Mouse (Mus musculus) heart, postnatal 10 days (tissue): ENCODE results near the gene Nat9. TPM values are rescaled to one million over a fixed set of nuclear protein-coding genes. Genes with fewer than 3 reads are reported as not detected.

ENCODE experiments used
- DNase-seq, 2 experiments: peaks; one replicate each; pipeline ENCODE4 v3.0.0; 2021
- intact Hi-C: fragments of 180-260 bp; cut with DNase I; formaldehyde crosslinking; loops from one replicate; pipeline ENCODE4 v1.15.1; 2025
- total RNA-seq, 2 experiments: library from RNA; stranded (reverse); gene quantifications; 2 replicates each; pipeline ENCODE4 v1.2.3; 2021

Nat9 gene
- 10 to 100 TPM; 14.8 to 19.9 TPM for total RNA-seq

GRCm38 (mm10) chr11:115187693-115188092 is at the start of gene Nat9:
Nat9 (minus strand) TSS chr11:115187859.
- intact Hi-C loops, result no loop called here
- DNase-seq, result no peak

GRCm38 (mm10) chr11:115236570-115236969 is 48.9 kb upstream of the Nat9 start:
- no peak for DNase-seq
- intact Hi-C loops, result no loop called here

GRCm38 (mm10) chr11:115234320-115235044 is 46.8 kb upstream of the Nat9 start:
- no peak for DNase-seq
- intact Hi-C loops, result no loop called here

- DNase-seq, result no peak
- intact Hi-C loops, result loop anchor here (2.0 kb wide), 1 partner anchor 31 kb away; no protein-coding TSS in a partner anchor
These were observed 46.0 kb upstream of the Nat9 start for GRCm38 (mm10) chr11:115233526-115234290.

- intact Hi-C loops, result loop anchor here (2.0 kb wide), 1 partner anchor 30 kb away; no protein-coding TSS in a partner anchor
- DNase-seq, result no peak
These were observed 45.2 kb upstream of the Nat9 start for GRCm38 (mm10) chr11:115232889-115233288.

DNA sequence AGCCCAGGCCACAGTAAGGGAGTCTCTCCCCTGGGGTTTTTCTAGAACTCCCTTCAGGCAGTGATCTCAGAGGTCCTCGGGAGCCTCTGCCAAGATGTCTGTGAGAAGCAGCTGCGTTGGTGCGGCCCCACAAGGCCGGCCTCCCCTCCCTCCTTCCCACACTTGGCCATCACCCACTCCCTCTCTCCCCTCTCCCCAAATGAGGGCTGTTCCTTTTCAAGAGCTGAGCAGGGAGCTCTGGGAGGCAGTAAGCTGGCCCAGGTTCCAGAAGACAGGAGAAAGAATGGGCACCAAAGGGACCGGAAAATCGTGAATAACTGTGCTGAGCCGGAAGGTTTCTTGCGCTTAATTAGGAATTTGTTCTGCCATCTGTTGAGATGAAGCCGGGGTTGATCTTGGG is 44.3 kb upstream of the Nat9 start:
- no peak for DNase-seq
- intact Hi-C loops, result loop anchor here (2.0 kb wide), 1 partner anchor 29 kb away; no protein-coding TSS in a partner anchor

DNA sequence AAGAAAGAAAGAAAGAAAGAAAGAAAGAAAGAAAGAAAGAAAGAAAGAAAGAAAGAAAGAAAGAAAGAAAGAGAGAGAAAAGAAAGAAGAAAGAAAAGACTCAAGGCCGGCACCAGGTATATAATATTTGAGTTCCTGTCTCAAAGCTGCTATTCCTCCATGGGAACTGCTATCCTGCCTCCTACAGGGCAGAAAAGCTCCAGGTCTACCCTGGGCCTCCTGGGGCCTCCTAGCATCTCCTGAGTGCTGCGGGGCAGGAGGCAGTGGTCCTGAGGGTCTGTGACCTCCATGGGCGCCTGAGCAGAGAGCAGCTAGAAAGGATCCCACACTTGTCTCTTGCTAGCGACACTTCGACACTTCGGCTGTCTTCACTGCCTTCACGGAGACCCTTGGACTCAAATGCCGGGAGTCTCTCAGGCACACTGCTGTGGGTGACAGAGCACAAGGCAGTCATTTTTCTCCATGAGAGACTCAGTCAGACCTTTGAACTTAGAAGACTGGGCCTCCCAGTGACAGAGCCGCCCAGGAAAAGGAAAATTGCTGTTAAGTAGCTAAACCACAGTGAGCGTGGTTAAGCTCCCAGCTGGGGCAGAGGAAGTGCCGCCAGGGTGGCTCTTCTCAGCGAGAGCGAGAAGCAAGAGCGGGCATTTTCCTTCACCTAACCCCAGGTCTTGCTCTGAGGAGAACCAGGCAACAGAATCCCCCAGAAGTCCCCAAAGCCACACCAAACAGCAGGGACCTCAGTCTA is 43.7 kb upstream of the Nat9 start:
- intact Hi-C loops, result no loop called here
- peak in 1 of 2 experiments; percentile 34 for DNase-seq

DNA sequence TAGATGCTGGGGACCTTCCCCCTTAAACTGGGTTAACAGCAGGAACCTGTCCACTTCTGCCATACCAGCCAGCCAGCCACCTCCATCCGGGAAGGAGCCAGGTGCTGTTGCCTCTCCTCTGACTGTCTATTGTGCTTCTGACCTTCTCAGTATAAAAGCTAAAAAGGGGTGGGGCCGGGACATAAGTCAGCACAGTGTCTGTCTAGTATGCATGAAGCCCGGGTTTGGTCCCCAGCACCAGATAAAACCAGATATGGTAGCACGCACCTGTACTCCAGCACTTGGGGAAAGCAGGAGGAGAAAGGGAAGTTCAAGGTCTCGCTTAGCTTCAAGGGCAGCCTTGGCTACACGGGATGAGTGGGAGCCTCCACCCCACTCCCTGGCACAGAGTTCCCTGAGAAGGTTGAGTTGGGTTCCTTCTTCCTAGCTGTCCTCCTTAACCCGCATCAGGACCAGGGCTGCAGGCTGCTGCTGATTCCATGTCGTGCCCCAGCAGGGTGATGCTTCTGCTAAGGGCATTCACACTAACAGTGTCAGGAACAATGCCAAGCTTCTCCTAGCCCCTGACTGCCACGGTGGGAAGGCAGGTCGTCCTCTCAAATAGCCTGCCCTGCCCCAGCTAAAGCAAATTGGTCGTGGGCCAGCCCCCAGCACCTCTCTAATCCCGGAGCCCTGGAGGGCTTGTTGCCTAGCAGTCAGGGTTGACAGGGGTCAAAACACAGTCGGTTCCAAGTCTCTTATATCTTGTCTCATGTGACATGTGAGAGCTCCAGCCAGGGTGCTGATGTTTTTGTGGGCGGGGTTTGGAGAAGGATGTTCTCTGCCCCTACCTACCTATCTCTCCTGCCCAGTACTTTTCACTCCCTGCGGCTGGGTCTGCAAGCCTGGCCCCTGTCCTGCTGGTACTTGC is 41.6 kb upstream of the Nat9 start:
- intact Hi-C loops, result no loop called here

GRCm38 (mm10) chr11:115228430-115228829 is 40.8 kb upstream of the Nat9 start:
- intact Hi-C loops, result no loop called here
- no peak for DNase-seq

More for the DNA sequence above, 41.6 kb upstream of the Nat9 start:
- peak; percentile 60 to 75 for DNase-seq

- intact Hi-C loops, result no loop called here
These were observed 40.0 kb upstream of the Nat9 start for GRCm38 (mm10) chr11:115227640-115228039.

DNA sequence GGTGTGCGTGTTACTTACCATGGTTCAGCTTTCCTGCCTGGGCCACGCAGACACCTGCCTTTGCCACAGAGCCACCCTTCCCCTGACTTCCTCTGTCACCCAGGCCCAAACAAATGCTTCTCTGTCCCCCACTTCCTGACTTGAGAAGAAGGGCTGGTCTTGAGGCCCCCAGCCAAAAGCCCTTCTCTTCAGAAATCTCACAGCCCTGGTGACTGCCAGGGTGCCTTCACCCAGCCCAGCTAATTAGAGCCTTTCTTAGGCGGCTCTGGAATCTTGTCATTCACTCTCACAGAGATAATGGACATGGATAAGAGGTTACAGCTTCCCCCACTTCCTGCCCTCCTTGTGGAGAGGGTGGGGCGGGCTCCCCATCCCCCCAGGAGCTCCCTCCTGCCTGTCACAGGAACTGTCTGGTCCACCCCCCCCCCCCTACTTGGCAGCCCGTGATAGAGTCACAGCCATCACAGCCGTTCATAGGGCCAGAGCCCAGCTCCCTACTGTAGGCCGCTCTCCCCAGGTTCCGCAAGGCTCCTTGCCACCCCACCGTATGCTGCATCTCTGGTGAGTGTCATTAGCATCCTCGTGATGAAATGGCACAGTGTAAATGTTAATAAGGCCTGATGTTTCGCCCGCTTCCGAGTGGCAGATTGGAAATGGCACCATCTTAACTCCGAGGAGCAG is 39.3 kb upstream of the Nat9 start:
- intact Hi-C loops, result no loop called here
- peak in 1 of 2 experiments; percentile 40 for DNase-seq

More at GRCm38 (mm10) chr11:115227640-115228039, 40.0 kb upstream of the Nat9 start:
- DNase-seq, result no peak

DNA sequence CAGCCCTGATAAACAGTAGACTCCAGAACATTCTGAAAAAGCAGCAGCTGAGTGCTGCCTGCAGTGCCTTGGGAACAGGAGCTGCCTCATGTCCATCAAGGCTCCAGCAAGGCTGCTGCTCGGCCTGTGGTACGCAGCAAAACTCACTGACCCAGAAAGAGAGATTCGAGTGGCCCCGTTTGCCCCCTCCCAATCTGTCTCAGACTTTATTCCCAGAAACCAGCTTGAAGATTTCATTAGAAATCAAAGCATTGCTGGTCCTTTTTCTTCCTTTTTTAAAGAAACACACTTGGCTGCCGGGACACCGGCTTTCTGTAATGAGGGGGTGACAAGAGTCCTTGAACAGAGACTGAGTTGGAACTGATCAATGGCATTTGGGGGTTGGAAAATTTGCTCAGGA is 37.6 kb upstream of the Nat9 start:
- DNase-seq, result no peak
- intact Hi-C loops, result no loop called here

DNA sequence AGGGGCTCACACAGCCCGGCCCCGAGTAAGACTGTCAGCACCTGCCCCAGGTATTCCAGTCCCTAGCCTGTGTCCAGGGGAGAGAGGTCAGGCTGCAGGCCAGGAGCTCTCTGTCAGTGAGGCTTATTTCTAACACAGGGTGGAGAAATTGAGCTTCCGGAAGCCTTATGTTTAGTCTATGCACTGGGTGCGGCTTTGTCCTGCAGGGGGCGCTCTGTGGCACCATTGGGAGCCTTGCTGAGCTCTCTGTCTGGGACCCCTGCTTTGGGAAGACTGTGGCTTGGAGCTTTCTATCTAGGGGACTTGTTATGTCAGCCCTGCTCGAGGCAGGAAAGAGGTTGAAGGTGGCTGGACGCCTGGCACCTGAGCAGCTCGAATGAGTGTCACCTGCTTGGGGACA is 37.2 kb upstream of the Nat9 start:
- intact Hi-C loops, result loop anchor here (5.0 kb wide), 1 partner anchor 47 kb away; no protein-coding TSS in a partner anchor

GRCm38 (mm10) chr11:115223877-115224276 is 36.2 kb upstream of the Nat9 start:
- intact Hi-C loops, result loop anchor here (5.0 kb wide), 1 partner anchor 48 kb away; no protein-coding TSS in a partner anchor
- no peak for DNase-seq

More for the DNA sequence above, 37.2 kb upstream of the Nat9 start:
- DNase-seq, result peak; percentile 65 to 80

DNA sequence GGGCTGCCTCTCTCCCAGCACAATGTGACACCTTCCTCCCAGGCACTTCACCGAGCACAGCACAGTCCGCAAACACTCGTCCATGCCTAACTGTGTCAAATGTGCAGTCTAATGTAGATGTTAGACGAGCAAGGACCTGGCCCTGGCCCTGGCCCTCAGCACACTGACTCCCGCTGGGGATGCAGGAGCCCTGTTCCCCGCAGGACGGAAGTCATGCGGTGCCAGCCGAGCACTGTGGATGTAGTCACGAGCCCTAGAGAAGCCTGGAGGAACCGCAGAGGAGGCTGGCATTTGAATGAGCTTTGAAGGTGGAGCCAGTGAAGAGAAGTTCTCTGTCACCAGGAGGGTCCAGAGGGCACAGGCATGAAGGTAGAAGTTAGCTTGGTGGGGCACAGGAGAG is 35.8 kb upstream of the Nat9 start:
- DNase-seq, result no peak
- intact Hi-C loops, result loop anchor here (5.0 kb wide), 1 partner anchor 49 kb away; no protein-coding TSS in a partner anchor

- intact Hi-C loops, result loop anchor here (5.0 kb wide), 1 partner anchor 50 kb away; no protein-coding TSS in a partner anchor
- DNase-seq, result peak in 1 of 2 experiments; percentile 55
These were observed 34.9 kb upstream of the Nat9 start for GRCm38 (mm10) chr11:115222570-115222969.

DNA sequence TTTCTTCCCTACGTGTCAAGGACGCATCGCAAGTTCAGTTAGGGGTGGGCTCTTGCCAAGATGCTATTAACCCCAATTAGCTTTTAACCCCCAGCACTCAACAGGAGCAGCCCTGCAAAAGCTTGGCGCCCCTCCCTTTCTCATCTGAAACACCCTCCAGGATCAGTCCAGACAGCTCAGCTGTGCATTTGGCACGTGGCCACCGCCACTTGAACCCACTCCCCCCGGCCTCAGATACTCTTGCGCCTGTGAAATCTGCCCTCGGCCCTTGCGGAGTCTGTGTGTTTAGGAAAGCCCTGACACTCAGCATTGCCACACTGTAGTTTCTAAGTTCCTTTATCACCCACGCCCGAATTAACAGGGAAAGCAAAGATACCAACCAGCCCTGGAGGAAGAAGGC is 34.4 kb upstream of the Nat9 start:
- peak in 1 of 2 experiments; percentile 52 for DNase-seq
- intact Hi-C loops, result loop anchor here (5.0 kb wide), 1 partner anchor 50 kb away; no protein-coding TSS in a partner anchor

DNA sequence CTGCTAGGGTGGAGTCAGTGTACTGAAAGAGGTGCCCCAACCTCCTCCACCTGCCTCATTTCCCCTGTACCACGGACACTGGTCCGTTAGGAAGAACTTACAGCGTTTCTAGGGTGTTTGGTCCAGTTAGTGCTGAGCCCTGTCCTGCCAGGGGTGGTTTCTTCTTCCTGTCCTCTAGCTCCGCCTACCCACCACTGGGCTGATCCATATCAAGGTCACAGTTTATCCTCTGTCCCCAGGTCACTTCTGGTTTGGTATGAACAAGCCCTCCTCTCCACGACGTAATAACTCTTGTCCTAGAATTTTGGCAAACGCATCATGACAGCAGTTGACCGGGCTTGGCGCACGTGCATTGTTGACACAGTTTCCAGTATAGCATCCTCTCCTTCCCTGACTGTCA is 32.0 kb upstream of the Nat9 start:
- DNase-seq, result no peak
- intact Hi-C loops, result loop anchor here (5.0 kb wide), 1 partner anchor 53 kb away; no protein-coding TSS in a partner anchor

DNA sequence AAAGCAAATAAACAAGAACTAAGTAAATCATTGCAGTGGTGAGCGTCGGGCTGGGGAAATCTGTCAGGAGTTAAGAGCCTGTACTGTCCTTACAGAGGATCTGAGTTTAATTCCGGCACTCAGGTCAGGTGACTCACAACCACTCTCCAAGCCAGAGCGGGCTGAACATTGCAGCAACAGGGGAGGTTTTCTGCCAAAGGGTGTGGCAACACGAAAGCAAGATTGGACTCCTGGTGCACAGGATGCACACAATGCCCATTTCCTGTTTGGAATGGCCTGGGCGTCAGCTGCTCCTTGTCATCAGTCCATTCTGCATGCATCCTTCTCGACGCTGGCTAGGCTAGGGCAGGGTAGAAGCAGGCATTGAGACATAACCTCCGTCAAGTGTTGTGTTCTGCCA is 31.6 kb upstream of the Nat9 start:
- DNase-seq, result peak; percentile 71 to 77
- intact Hi-C loops, result no loop called here
